Mouse (Mus musculus) heart, postnatal 36 days (tissue): ENCODE measurements around the gene Trim63. TPM values are rescaled to one million over a fixed set of nuclear protein-coding genes. Genes with fewer than 3 reads are reported as not detected.
"Not testable (repeated sequence)": the region's sequence is repeated elsewhere in the genome, so short reads cannot be mapped to it uniquely, and the experiment has no call there.

Experiments used
- DNase-seq, 2 experiments: peaks; one replicate each; pipeline ENCODE4 v3.0.0; 2021 to 2022
- intact Hi-C: fragments of 180-260 bp; cut with DNase I; formaldehyde crosslinking; loops from one replicate; pipeline ENCODE4 v1.15.1; 2025
- total RNA-seq, 2 experiments: library from RNA; stranded (reverse); gene quantifications; 2 replicates each; pipeline ENCODE4 v1.2.3; 2021

Trim63 gene
- total RNA-seq, 2 experiments from 2014 or later: 234 to 314 TPM

GRCm38 (mm10) chr4:134328832-134329231, 13.9 kb downstream of the Trim63 start:
- DNase-seq: no peak
- intact Hi-C loops: no loop called here

GRCm38 (mm10) chr4:134330281-134330680, 15.4 kb downstream of the Trim63 start:
- DNase-seq: no peak
- intact Hi-C loops: no loop called here

GRCm38 (mm10) chr4:134341231-134341630, 26.3 kb downstream of the Trim63 start:
- intact Hi-C loops, DNase-seq: not testable (repeated sequence)

GRCm38 (mm10) chr4:134342213-134342779, 27.4 kb downstream of the Trim63 start:
- DNase-seq: no peak
- intact Hi-C loops: no loop called here

GRCm38 (mm10) chr4:134343071-134344031, 28.4 kb downstream of the Trim63 start, which contains the start of gene Slc30a2:
Slc30a2 (plus strand) TSS chr4:134343181.
- DNase-seq: no peak
- intact Hi-C loops: no loop called here

- intact Hi-C loops: no loop called here
- no peak for DNase-seq
Observed at GRCm38 (mm10) chr4:134344620-134345019, 29.7 kb downstream of the Trim63 start.

GRCm38 (mm10) chr4:134345802-134346201, 30.9 kb downstream of the Trim63 start:
- intact Hi-C loops: no loop called here
- no peak for DNase-seq

- peak in 1 of 2 experiments; percentile 30 for DNase-seq
- intact Hi-C loops: no loop called here
Observed at GRCm38 (mm10) chr4:134348078-134348477, 33.2 kb downstream of the Trim63 start.

- intact Hi-C loops: no loop called here
- no peak for DNase-seq
Observed at GRCm38 (mm10) chr4:134348545-134348944, 33.6 kb downstream of the Trim63 start.

- intact Hi-C loops: no loop called here
- DNase-seq: no peak
Observed at GRCm38 (mm10) chr4:134349829-134350228, 34.9 kb downstream of the Trim63 start.

GRCm38 (mm10) chr4:134350641-134351040, 35.7 kb downstream of the Trim63 start:
- intact Hi-C loops: no loop called here
- DNase-seq: no peak

GRCm38 (mm10) chr4:134351329-134352260, 36.7 kb downstream of the Trim63 start:
- DNase-seq: no peak
- intact Hi-C loops: no loop called here

GRCm38 (mm10) chr4:134352261-134352707, 37.4 kb downstream of the Trim63 start:
- intact Hi-C loops: no loop called here
- DNase-seq: no peak

GRCm38 (mm10) chr4:134352929-134353328, 38.0 kb downstream of the Trim63 start:
- no peak for DNase-seq
- intact Hi-C loops: no loop called here

- no peak for DNase-seq
- intact Hi-C loops: no loop called here
Observed at GRCm38 (mm10) chr4:134353527-134354409, 38.8 kb downstream of the Trim63 start.

GRCm38 (mm10) chr4:134355841-134356452, 41.0 kb downstream of the Trim63 start:
- peak; percentile 62 to 69 for DNase-seq
- intact Hi-C loops: loop anchor here (2.0 to 5.0 kb wide), 3 partner anchors 41 to 94 kb away; partner anchors contain the start of gene Trim63

- intact Hi-C loops: loop anchor here (2.0 to 5.0 kb wide), 3 partner anchors 42 to 95 kb away; partner anchors contain the start of gene Trim63
- DNase-seq: peak; percentile 79 to 85
Observed at GRCm38 (mm10) chr4:134356591-134357460, 41.9 kb downstream of the Trim63 start.

- intact Hi-C loops: loop anchor here (2.0 to 5.0 kb wide), 3 partner anchors 43 to 95 kb away; partner anchors contain the start of gene Trim63
Observed at GRCm38 (mm10) chr4:134357461-134357771, 42.5 kb downstream of the Trim63 start.

More at GRCm38 (mm10) chr4:134357461-134357771, 42.5 kb downstream of the Trim63 start:
- no peak for DNase-seq
